Mouse (Mus musculus) hematopoietic multipotent progenitor cell, adult 10-12 weeks (in vitro differentiated cells): Measurements from ENCODE around the gene Nol6. TPM values are rescaled to one million over a fixed set of nuclear protein-coding genes. Genes with fewer than 3 reads are reported as not detected.

Experiments used
- polyA plus RNA-seq: library from polyadenylated mRNA; stranded (reverse); fragments of >175 nt; gene quantifications from 2 replicates; pipeline ENCODE4 v1.2.3, GENCODE M21; 2012; ENCODE audit warnings: low replicate concordance

Nol6 gene
- polyA plus RNA-seq, result 48.4 and 53.7 TPM in 2 replicates

GRCm38 (mm10) chr4:41124180-41124951 is at the start of gene Nol6:
Gene Nol6, minus strand, starts transcription at chr4:41124455.

GRCm38 (mm10) chr4:41135711-41136453 is 11.6 kb upstream of the Nol6 start, which contains the start of gene Ube2r2:
Gene Ube2r2, plus strand, starts transcription at chr4:41135743.

GRCm38 (mm10) chr4:41097871-41098576 is 26.2 kb downstream of the Nol6 start, which contains the start of gene Aqp3:
Gene Aqp3, minus strand, starts transcription at chr4:41098183.

Other genes with a start within 250 kb of the Nol6 start
- gene Spink4, start 204.4 kb downstream of the Nol6 start, polyA plus RNA-seq, result not detected in 2 replicates
- 141 and 280 TPM in 2 replicates for gene Bag1, start 176.2 kb downstream of the Nol6 start, polyA plus RNA-seq
- 6.9 and 8.3 TPM in 2 replicates for gene Chmp5, start 176.0 kb downstream of the Nol6 start, polyA plus RNA-seq
- gene Nfx1, start 153.5 kb downstream of the Nol6 start, polyA plus RNA-seq, result 17.9 and 21.0 TPM in 2 replicates
- gene Aqp7, start 76.3 kb downstream of the Nol6 start, polyA plus RNA-seq, result not detected in 2 replicates
- gene Aqp3, start 26.3 kb downstream of the Nol6 start, polyA plus RNA-seq, result 0.88 and 3.4 TPM in 2 replicates
- 39.5 and 49.9 TPM in 2 replicates for gene Ube2r2, start 11.3 kb upstream of the Nol6 start, polyA plus RNA-seq
- gene Ubap2, start 150.7 kb upstream of the Nol6 start, polyA plus RNA-seq, result 227 and 574 TPM in 2 replicates
- gene Dcaf12, start 190.4 kb upstream of the Nol6 start, polyA plus RNA-seq, result 52.8 and 59.2 TPM in 2 replicates
- 20.6 and 51.0 TPM in 2 replicates for gene Ubap1, start 224.5 kb upstream of the Nol6 start, polyA plus RNA-seq